Mouse (Mus musculus) lung, postnatal 4 days (tissue): Measurements from ENCODE around the gene Ercc1.

ENCODE experiments used
- DNase-seq, 2 experiments: peaks; one replicate each; pipeline ENCODE4 v3.0.0; 2021

Ercc1 gene

GRCm38 (mm10) chr7:19344237-19344847, at the start of gene Ercc1:
TSS of gene Ercc1 (plus strand) at chr7:19344778.
- DNase-seq, result no peak

- peak; percentile 94 to 97 for DNase-seq
These were observed 48.9 kb upstream of the Ercc1 start for GRCm38 (mm10) chr7:19295503-19296185.

GRCm38 (mm10) chr7:19297034-19297433, 47.5 kb upstream of the Ercc1 start:
- DNase-seq, result no peak

- DNase-seq, result no peak
These were observed 46.8 kb upstream of the Ercc1 start for GRCm38 (mm10) chr7:19297794-19298193.

- DNase-seq, result peak; percentile 55 to 68
These were observed 45.4 kb upstream of the Ercc1 start for GRCm38 (mm10) chr7:19299194-19299593.

- DNase-seq, result peak; percentile 69 to 85
These were observed 43.8 kb upstream of the Ercc1 start for GRCm38 (mm10) chr7:19300501-19301421.

GRCm38 (mm10) chr7:19301461-19302263, 42.9 kb upstream of the Ercc1 start:
- no peak for DNase-seq

- DNase-seq, result no peak
These were observed 42.1 kb upstream of the Ercc1 start for GRCm38 (mm10) chr7:19302264-19303045.

- no peak for DNase-seq
These were observed 41.6 kb upstream of the Ercc1 start for GRCm38 (mm10) chr7:19303046-19303305.

- peak; percentile 74 to 86 for DNase-seq
These were observed 40.8 kb upstream of the Ercc1 start for GRCm38 (mm10) chr7:19303770-19304169.

GRCm38 (mm10) chr7:19304501-19305412, 39.8 kb upstream of the Ercc1 start:
- DNase-seq, result no peak

GRCm38 (mm10) chr7:19305413-19305735, 39.2 kb upstream of the Ercc1 start:
- no peak for DNase-seq

- DNase-seq, result no peak
These were observed 38.5 kb upstream of the Ercc1 start for GRCm38 (mm10) chr7:19305796-19306765.

GRCm38 (mm10) chr7:19306819-19307738, 37.5 kb upstream of the Ercc1 start:
- no peak for DNase-seq

GRCm38 (mm10) chr7:19307739-19308453, 36.7 kb upstream of the Ercc1 start:
- DNase-seq, result peak; percentile 79 to 81

- peak; percentile 97 to 98 for DNase-seq
These were observed 35.9 kb upstream of the Ercc1 start for GRCm38 (mm10) chr7:19308454-19309277.

- DNase-seq, result no peak
These were observed 35.2 kb upstream of the Ercc1 start for GRCm38 (mm10) chr7:19309278-19309883.
